Mouse (Mus musculus) leukemia stem cell, adult 10-12 weeks (primary cell): ENCODE measurements around the gene Cd46. TPM values are rescaled to one million over a fixed set of nuclear protein-coding genes. Genes with fewer than 3 reads are reported as not detected.

Source experiments
- polyA plus RNA-seq: library from polyadenylated mRNA; stranded (reverse); fragments of >175 nt; gene quantifications from 2 replicates; pipeline ENCODE4 v1.2.3, GENCODE M21; 2012; ENCODE audit warnings: low replicate concordance

The Cd46 gene
- 0.08 TPM in 1 of 2 replicates, not detected in the other for polyA plus RNA-seq

GRCm38 (mm10) chr1:195092220-195092720 is at the start of gene Cd46:
Cd46 (minus strand) TSS chr1:195092249.

GRCm38 (mm10) chr1:195130953-195131674 is 39.1 kb upstream of the Cd46 start, which contains the start of gene Cr1l:
Cr1l (minus strand) TSS chr1:195131586.

Other genes starting within 250 kb of the Cd46 start
- 0.28 and 1.9 TPM in 2 replicates for gene Cd34, start 153.4 kb downstream of the Cd46 start, polyA plus RNA-seq
- gene Cr1l, start 39.3 kb upstream of the Cd46 start, polyA plus RNA-seq = 3.8 and 5.7 TPM in 2 replicates
- gene Cr2, start 84.5 kb upstream of the Cd46 start, polyA plus RNA-seq = 3.0 and 49.9 TPM in 2 replicates